Comparison of ENCODE assay signal across 8 mouse cellular contexts in the genomic region with DNA sequence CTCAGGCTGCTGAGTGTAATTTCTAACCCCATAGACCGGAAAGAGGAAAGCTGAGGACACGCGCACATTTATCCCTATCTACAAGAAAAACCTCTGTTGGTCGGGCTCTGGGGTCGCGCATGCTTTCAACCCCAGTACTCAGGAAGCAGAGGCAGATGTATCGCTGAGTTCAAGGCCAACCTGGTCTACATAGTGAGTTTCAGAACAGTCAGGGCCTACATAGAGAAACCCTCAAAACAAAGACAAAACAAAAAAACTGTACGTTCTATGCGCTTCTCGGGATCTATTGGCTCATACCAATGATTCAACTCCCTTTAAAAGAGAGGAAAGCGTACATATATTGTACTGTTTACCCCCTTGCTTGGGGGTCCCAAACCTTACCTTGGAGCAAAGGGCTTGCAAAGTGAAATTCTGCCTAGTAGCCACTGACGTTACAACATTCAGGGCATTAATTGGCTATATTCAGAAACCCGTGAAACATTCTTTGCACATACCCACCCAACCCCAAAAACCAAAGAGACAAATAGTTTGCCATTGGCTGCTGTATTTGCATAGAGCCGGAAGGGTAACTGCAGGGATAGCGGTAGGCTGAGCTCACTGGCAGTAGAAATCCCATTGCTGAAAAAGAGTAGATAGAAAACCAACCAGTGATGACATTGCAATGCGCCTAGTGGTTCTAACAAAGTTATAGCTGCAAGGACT. TPM values are rescaled to one million over a fixed set of nuclear protein-coding genes. Genes with fewer than 3 reads are reported as not detected.
DNase-seq lines count a peak whose midpoint lies in the region; ATAC-seq and TF ChIP-seq lines count a peak whose summit lies in the region.

No protein-coding gene starts in this region.

- peaks cover 3% of the 10 kb centered on the region; the same call in 1 of the 2 replicates for H3K36me3 ChIP-seq in thymus, adult 2 months (ENCODE audit: control insufficient read depth, insufficient read depth, low read length)
- H3K36me3 ChIP-seq in liver, embryonic 12.5 days: peaks cover 30% of the 10 kb centered on the region

- H3K4me2 ChIP-seq in liver, embryonic 12.5 days: peak overlapping the region; percentile 81

- ATAC-seq in liver, embryonic 12.5 days: no peak

- no peaks in the 10 kb centered on the region for H3K4me1 ChIP-seq in thymus, adult 2 months (replicated peaks; ENCODE audit: control insufficient read depth, insufficient read depth, low read length)
- H3K4me1 ChIP-seq in liver, embryonic 12.5 days: peaks cover 27% of the 10 kb centered on the region

- peak overlapping the region; percentile 53 for H3K4me3 ChIP-seq in thymus, adult 2 months (ENCODE audit: control insufficient read depth, insufficient read depth, low read length)
- peak overlapping the region; percentile 74 for H3K4me3 ChIP-seq in liver, embryonic 12.5 days

- H3K27me3 ChIP-seq in thymus, adult 2 months (ENCODE audit: control insufficient read depth, insufficient read depth, low read length): no peaks in the 10 kb centered on the region
- no peaks in the 10 kb centered on the region for H3K27me3 ChIP-seq in liver, embryonic 12.5 days (replicated peaks)

- TF ChIP-seq POLR2A in thymus, adult 2 months (IDR thresholded peaks at IDR 0.05; ENCODE audit: control insufficient read depth, extremely low read depth, insufficient read depth, low read length, poor library complexity): no peak

- 49% methylated on average over 16 of the region's 16 CpGs for WGBS in thymus, adult 2 months
- 43% methylated on average over 16 of the region's 16 CpGs for WGBS in liver, embryonic 12.5 days (ENCODE audit: insufficient replicate concordance)

- DNase-seq in cerebellum, adult 11-12 months: peak; percentile 20
- DNase-seq in cerebellum, adult 18-20 months: no peak
- no peak for DNase-seq in thymus, adult 2 months
- no peak for DNase-seq in thymus, postnatal 0 days (ENCODE audit: low spot score)
- no peak for DNase-seq in ovary, postnatal 10 days (ENCODE audit: low spot score)
- no peak for DNase-seq in layer of hippocampus, adult 8-10 months (ENCODE audit: low spot score in 2 of 2)
- DNase-seq in left cerebral cortex, adult 8-10 months (ENCODE audit: low spot score in 2 of 2): no peak

- H3K27ac ChIP-seq in thymus, adult 2 months (ENCODE audit: control insufficient read depth, insufficient read depth, low read length): peak overlapping the region; percentile 55; the same call in 1 of the 2 replicates
- peak overlapping the region; percentile 66 for H3K27ac ChIP-seq in liver, embryonic 12.5 days

- TF ChIP-seq CTCF in thymus, adult 2 months (IDR thresholded peaks at IDR 0.05; ENCODE audit: borderline replicate concordance, control insufficient read depth, extremely low read depth, insufficient read depth, low read length, poor library complexity): no peak

- H3K9me3 ChIP-seq in liver, embryonic 12.5 days (replicated peaks): no peaks in the 10 kb centered on the region

- peak overlapping the region; percentile 53; the same call in 1 of the 2 replicates for H3K9ac ChIP-seq in liver, embryonic 12.5 days

RNA-seq across cellular contexts. Expression of a gene that starts 0.7 kb away (rescaled TPM):
- polyA plus RNA-seq in thymus, adult 2 months (2012; rRNA removed): 127 and 136 TPM in 2 replicates
- 125 and 131 TPM in 2 replicates for polyA plus RNA-seq in thymus, postnatal 0 days (2015; fragmentation: Nextera tagmentation; extraction: Ambion mirVana)
- polyA plus RNA-seq in liver, embryonic 12.5 days (2016; fragmentation: Nextera tagmentation; extraction: Ambion mirVana): 32.4 TPM in 2 replicates
- total RNA-seq in layer of hippocampus, adult 8-10 months (2022): 100 to 1,000 TPM in 2 of 4 experiments, 10 to 100 TPM in 2; 91.9 to 112 (median 102) TPM
- 100 to 1,000 TPM in 3 of 4 experiments, 10 to 100 TPM in 1; 94.2 to 108 (median 101) TPM for total RNA-seq in left cerebral cortex, adult 8-10 months (2022)

RNA-seq across cellular contexts. Expression of a gene that starts 1.5 kb away (rescaled TPM):
- polyA plus RNA-seq in thymus, adult 2 months (2012; rRNA removed): 0.19 TPM in 1 of 2 replicates, not detected in the other
- polyA plus RNA-seq in thymus, postnatal 0 days (2015; fragmentation: Nextera tagmentation; extraction: Ambion mirVana): not detected in 2 replicates
- 0.24 TPM in 1 of 2 replicates, not detected in the other for polyA plus RNA-seq in liver, embryonic 12.5 days (2016; fragmentation: Nextera tagmentation; extraction: Ambion mirVana)
- total RNA-seq in layer of hippocampus, adult 8-10 months (2022): not detected
- total RNA-seq in left cerebral cortex, adult 8-10 months (2022): not detected

RNA-seq across cellular contexts. Expression of a gene that starts 1.6 kb away (rescaled TPM):
- 4.0 and 5.2 TPM in 2 replicates for polyA plus RNA-seq in thymus, adult 2 months (2012; rRNA removed)
- 3.1 and 3.4 TPM in 2 replicates for polyA plus RNA-seq in thymus, postnatal 0 days (2015; fragmentation: Nextera tagmentation; extraction: Ambion mirVana)
- 0.29 and 0.45 TPM in 2 replicates for polyA plus RNA-seq in liver, embryonic 12.5 days (2016; fragmentation: Nextera tagmentation; extraction: Ambion mirVana)
- 1 to 10 TPM in 3 of 4 experiments, under 1 TPM in 1; 0.86 to 3.9 (median 2.5) TPM for total RNA-seq in layer of hippocampus, adult 8-10 months (2022)
- 1 to 10 TPM in 2 of 4 experiments, under 1 TPM in 2; 0.48 to 2.0 (median 1.4) TPM for total RNA-seq in left cerebral cortex, adult 8-10 months (2022)

RNA-seq across cellular contexts. Expression of a gene that starts 12.8 kb away (rescaled TPM):
- 116 and 125 TPM in 2 replicates for polyA plus RNA-seq in thymus, adult 2 months (2012; rRNA removed)
- polyA plus RNA-seq in thymus, postnatal 0 days (2015; fragmentation: Nextera tagmentation; extraction: Ambion mirVana): 52.4 and 59.5 TPM in 2 replicates
- polyA plus RNA-seq in liver, embryonic 12.5 days (2016; fragmentation: Nextera tagmentation; extraction: Ambion mirVana): 39.9 and 41.9 TPM in 2 replicates
- 100 to 1,000 TPM in 3 of 4 experiments, 10 to 100 TPM in 1; 97.6 to 103 (median 102) TPM for total RNA-seq in layer of hippocampus, adult 8-10 months (2022)
- total RNA-seq in left cerebral cortex, adult 8-10 months (2022): 10 to 100 TPM; 87.9 to 97.7 (median 93.6) TPM

RNA-seq across cellular contexts. Expression of a gene that starts 16.2 kb away (rescaled TPM):
- 20.4 and 20.9 TPM in 2 replicates for polyA plus RNA-seq in thymus, adult 2 months (2012; rRNA removed)
- polyA plus RNA-seq in thymus, postnatal 0 days (2015; fragmentation: Nextera tagmentation; extraction: Ambion mirVana): 2.5 and 4.0 TPM in 2 replicates
- polyA plus RNA-seq in liver, embryonic 12.5 days (2016; fragmentation: Nextera tagmentation; extraction: Ambion mirVana): 1.5 TPM in 2 replicates
- total RNA-seq in layer of hippocampus, adult 8-10 months (2022): 10 to 100 TPM; 20.9 to 27.3 (median 25.7) TPM
- total RNA-seq in left cerebral cortex, adult 8-10 months (2022): 10 to 100 TPM; 21.0 to 25.0 (median 23.2) TPM
